Mouse (Mus musculus): ENCODE results near the gene Fos. TPM values are rescaled to one million over a fixed set of nuclear protein-coding genes. Genes with fewer than 3 reads are reported as not detected.

The Fos gene
- polyA plus RNA-seq (2016; fragmentation: Nextera tagmentation; extraction: Ambion mirVana), result 1.2 and 2.2 TPM in 2 replicates

DNA sequence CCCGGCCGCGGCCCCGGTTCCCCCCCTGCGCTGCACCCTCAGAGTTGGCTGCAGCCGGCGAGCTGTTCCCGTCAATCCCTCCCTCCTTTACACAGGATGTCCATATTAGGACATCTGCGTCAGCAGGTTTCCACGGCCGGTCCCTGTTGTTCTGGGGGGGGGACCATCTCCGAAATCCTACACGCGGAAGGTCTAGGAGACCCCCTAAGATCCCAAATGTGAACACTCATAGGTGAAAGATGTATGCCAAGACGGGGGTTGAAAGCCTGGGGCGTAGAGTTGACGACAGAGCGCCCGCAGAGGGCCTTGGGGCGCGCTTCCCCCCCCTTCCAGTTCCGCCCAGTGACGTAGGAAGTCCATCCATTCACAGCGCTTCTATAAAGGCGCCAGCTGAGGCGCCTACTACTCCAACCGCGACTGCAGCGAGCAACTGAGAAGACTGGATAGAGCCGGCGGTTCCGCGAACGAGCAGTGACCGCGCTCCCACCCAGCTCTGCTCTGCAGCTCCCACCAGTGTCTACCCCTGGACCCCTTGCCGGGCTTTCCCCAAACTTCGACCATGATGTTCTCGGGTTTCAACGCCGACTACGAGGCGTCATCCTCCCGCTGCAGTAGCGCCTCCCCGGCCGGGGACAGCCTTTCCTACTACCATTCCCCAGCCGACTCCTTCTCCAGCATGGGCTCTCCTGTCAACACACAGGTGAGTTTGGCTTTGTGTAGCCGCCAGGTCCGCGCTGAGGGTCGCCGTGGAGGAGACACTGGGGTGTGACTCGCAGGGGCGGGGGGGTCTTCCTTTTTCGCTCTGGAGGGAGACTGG lies at the start of gene Fos:
Gene Fos (plus strand): TSS at position 410 of the 817 bp plus-strand sequence.
- peaks cover 28% of the 10 kb centered on the region for H3K27me3 ChIP-seq (replicated peaks)
- H3K9ac ChIP-seq, result peak within 1 kb of the TSS; percentile 57
- H3K9me3 ChIP-seq, result no peaks in the 10 kb centered on the region
- H3K4me2 ChIP-seq (replicated peaks), result peak within 1 kb of the TSS; percentile 96
- H3K4me1 ChIP-seq, result peaks cover 41% of the 10 kb centered on the region
- peak; percentile 89 for ATAC-seq (ENCODE audit: low FRiP score, low read depth)
- H3K4me3 ChIP-seq, result peak within 1 kb of the TSS; percentile 55
- H3K36me3 ChIP-seq, result no peaks in the 10 kb centered on the region
- H3K27ac ChIP-seq, result no peak within 1 kb of the TSS
- under 1% methylated on average over 56 of the region's 56 CpGs for WGBS

DNA sequence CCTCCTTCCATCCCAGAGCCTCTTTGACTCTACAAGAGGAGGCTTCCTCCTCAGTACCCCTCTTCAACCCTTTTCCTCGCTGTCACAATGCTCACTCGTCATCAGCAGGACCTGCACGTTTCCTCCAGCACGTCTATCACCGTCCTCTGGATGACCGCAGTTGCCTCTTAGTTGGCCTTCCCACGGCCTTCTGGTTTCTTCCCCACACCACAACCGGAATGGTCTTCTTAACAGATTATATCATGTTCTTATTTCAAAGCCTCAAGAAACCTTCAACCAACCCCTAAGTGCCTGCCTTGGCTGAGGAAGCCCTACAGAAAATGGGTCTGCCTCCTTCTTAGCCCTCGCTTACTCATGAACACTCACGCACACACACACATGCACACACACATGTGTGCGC lies 48.0 kb upstream of the Fos start:
- H3K27ac ChIP-seq, result no peak overlapping the region
- no peak overlapping the region for H3K4me2 ChIP-seq (replicated peaks)
- H3K27me3 ChIP-seq (replicated peaks), result no peaks in the 10 kb centered on the region
- H3K4me1 ChIP-seq, result no peaks in the 10 kb centered on the region
- H3K4me3 ChIP-seq, result no peak overlapping the region
- WGBS, result 94% methylated on average over 11 of the region's 11 CpGs
- H3K9ac ChIP-seq, result no peak overlapping the region
- H3K36me3 ChIP-seq, result no peaks in the 10 kb centered on the region
- no peak for ATAC-seq (ENCODE audit: low FRiP score, low read depth)
- H3K9me3 ChIP-seq, result no peaks in the 10 kb centered on the region

DNA sequence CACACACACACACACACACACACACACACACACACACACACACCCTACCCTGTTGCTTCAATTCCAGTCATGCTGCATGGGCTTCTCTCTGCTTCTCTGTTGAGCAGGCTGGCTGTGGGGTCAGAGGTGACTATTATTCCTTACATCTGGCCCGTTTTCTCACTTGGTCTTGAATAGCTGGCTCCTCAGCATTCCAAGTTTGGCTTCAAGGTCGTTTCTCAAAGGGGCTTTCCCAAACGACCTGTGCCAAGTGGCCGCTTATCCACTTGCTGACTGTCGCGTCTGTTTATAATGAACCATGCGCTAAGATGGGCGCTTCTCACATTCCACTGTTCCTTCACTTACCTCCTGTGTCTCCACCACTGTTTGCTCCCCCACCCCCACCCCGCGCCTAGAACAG lies 47.6 kb upstream of the Fos start:
- Histone ChIP-seq H3K27ac (no peak overlapping the region), H3K9me3 (no peaks in the 10 kb centered on the region), H3K9ac (no peak overlapping the region), H3K27me3 (replicated peaks) (no peaks in the 10 kb centered on the region), H3K4me2 (replicated peaks) (no peak overlapping the region), H3K36me3 (no peaks in the 10 kb centered on the region), H3K4me1 (no peaks in the 10 kb centered on the region), H3K4me3 (no peak overlapping the region)
- ATAC-seq (ENCODE audit: low FRiP score, low read depth), result no peak
- 55% methylated on average over 10 of the region's 10 CpGs for WGBS

DNA sequence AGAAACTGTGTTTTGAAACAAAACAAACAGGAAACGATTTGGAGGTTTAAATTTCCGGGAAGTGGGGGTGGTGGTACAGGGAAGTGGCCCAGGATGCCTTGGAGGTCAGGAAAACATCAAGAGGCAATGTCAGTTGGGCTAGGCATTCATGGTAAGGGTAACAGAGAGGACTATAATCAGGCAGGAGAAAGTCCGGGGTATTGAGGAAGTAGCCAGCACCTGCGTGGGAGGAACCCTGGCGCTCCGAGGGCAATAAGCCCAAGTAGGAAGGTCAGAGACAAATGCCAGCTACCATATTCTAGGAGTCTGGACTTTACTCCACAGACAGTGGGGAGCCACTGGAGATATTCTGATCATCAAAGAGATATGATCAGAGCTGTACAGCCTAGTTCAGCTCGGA lies 45.9 kb upstream of the Fos start:
- H3K4me3 ChIP-seq, result no peak overlapping the region
- H3K27me3 ChIP-seq (replicated peaks), result no peaks in the 10 kb centered on the region
- no peak overlapping the region for H3K27ac ChIP-seq
- ATAC-seq (ENCODE audit: low FRiP score, low read depth), result no peak
- 83% methylated on average over 7 of the region's 7 CpGs for WGBS
- H3K4me1 ChIP-seq, result no peaks in the 10 kb centered on the region
- H3K36me3 ChIP-seq, result no peaks in the 10 kb centered on the region
- no peak overlapping the region for H3K9ac ChIP-seq
- H3K4me2 ChIP-seq (replicated peaks), result no peak overlapping the region
- no peaks in the 10 kb centered on the region for H3K9me3 ChIP-seq

DNA sequence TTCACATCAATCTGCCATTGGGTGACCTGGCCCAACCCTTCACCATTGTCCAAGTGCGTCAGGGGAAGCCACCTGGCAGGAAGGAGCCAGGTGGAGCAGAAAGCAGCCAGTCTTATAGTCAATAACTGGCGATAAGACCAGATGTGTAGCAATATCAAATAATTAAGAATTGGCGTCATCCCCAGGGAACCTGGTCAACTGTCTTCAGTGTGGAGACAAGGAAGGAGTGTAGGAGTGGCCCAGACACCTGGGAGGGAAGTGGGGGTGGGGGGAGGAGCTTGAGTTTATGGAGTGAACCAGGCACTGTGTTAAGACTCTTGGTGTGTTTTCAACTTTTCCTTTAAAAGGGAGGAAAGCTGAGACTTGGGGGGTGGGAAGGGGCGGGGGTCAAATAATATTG lies 43.7 kb upstream of the Fos start:
- Histone ChIP-seq H3K4me1 (peaks cover 9% of the 10 kb centered on the region), H3K4me3 (no peak overlapping the region), H3K9me3 (no peaks in the 10 kb centered on the region), H3K27ac (no peak overlapping the region), H3K4me2 (replicated peaks) (no peak overlapping the region), H3K27me3 (replicated peaks) (no peaks in the 10 kb centered on the region), H3K36me3 (no peaks in the 10 kb centered on the region), H3K9ac (no peak overlapping the region)
- ATAC-seq (ENCODE audit: low FRiP score, low read depth), result no peak
- 83% methylated on average over 4 of the region's 4 CpGs for WGBS

DNA sequence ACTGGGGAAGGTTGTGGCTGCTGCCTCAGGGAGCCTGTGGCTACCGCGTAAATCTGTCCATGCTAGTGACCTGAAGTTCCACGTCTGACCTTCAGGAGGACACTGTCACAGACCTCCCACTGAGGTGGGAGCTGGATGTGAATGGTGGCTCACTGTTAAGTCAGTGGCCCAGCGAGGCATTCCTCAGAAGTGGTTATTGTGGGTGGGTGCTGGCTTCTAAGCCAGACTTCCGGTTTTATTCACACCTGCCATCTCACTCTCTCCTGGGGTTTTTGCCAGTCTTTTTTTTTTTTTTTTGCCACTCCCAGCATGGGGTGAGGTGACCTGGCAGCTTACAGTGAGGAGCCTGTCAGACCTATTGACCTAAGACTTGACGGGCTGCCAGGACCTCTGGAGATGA lies 43.3 kb upstream of the Fos start:
- Histone ChIP-seq H3K4me1 (peaks cover 9% of the 10 kb centered on the region), H3K36me3 (no peaks in the 10 kb centered on the region), H3K4me2 (replicated peaks) (no peak overlapping the region), H3K9ac (no peak overlapping the region), H3K4me3 (no peak overlapping the region), H3K9me3 (no peaks in the 10 kb centered on the region), H3K27ac (no peak overlapping the region), H3K27me3 (replicated peaks) (no peaks in the 10 kb centered on the region)
- ATAC-seq (ENCODE audit: low FRiP score, low read depth), result no peak
- WGBS, result 40% methylated on average over 6 of the region's 6 CpGs

DNA sequence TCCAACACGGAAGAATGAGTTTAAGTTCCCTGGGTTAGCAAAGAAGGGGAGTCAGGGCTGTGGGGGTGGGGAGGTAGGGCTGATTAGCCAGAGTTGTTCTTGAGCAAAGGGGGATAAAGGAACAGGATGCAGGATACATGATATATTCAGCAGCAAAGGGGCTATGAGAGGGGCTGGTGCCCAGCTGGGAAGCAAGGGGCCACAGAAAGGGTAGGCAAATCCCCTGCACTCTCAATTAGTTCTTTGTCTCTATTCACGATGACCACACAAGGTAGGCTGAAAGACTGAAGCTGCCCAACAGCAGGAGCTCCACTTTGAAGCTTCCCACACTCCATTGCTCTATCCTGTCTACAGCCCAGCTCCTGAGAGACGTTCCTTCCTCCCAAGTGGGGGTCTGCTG lies 39.8 kb upstream of the Fos start:
- no peaks in the 10 kb centered on the region for H3K36me3 ChIP-seq
- H3K27ac ChIP-seq, result no peak overlapping the region
- no peaks in the 10 kb centered on the region for H3K27me3 ChIP-seq (replicated peaks)
- H3K9ac ChIP-seq, result no peak overlapping the region
- H3K4me1 ChIP-seq, result peaks cover 22% of the 10 kb centered on the region
- no peaks in the 10 kb centered on the region for H3K9me3 ChIP-seq
- WGBS, result 12% methylated on average over 3 of the region's 3 CpGs
- no peak for ATAC-seq (ENCODE audit: low FRiP score, low read depth)
- H3K4me3 ChIP-seq, result no peak overlapping the region
- no peak overlapping the region for H3K4me2 ChIP-seq (replicated peaks)

DNA sequence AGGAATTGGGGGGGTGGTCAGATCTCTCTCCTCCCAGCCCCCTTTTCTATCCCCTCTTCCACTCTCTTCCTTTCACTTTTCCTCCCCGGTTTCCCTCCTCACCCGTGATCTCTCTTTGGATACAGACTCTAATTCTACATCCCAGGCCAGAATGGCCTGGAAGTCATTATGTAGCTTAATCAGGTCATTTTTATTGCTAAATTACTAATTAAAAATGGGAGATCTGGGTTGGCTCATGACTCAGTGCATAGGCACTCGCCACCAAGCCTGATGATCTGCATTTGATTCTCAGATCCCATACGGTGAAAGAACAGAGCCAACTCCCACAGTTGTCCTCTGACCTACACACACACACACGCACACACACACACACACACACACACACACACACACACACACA lies 39.2 kb upstream of the Fos start:
- H3K36me3 ChIP-seq, result no peaks in the 10 kb centered on the region
- no peak overlapping the region for H3K9ac ChIP-seq
- 81% methylated on average over 5 of the region's 5 CpGs for WGBS
- H3K27ac ChIP-seq, result no peak overlapping the region
- H3K27me3 ChIP-seq (replicated peaks), result no peaks in the 10 kb centered on the region
- ATAC-seq (ENCODE audit: low FRiP score, low read depth), result no peak
- no peak overlapping the region for H3K4me3 ChIP-seq
- peaks cover 22% of the 10 kb centered on the region for H3K4me1 ChIP-seq
- H3K4me2 ChIP-seq (replicated peaks), result no peak overlapping the region
- H3K9me3 ChIP-seq, result no peaks in the 10 kb centered on the region

DNA sequence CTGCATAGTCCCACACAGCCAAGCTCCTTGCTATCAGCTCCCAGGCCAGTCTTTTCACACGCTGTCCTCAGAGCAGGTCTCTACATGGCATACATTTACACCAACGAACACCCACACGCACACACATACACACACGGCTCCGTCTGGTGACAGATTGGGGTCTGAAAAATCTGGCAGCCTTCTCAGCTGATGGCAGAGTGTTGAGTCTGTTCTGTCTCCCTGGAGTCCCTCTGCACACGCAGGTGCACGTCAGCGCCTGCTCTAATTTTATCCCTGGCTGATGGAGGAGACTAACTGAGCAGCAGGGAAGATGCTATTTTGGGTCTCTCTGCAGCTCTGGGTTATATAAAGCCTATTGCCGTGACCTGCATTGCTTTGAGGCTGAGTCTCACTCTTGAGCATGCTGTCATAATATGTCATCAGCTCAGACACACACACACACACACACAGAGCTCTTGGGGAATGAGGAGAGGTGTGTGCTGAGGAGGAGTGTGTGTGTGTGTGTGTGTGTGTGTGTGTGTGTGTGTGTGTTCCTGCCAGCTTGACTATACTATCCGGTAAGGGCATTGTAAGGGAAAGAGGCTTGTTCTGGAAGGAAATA lies 37.6 kb upstream of the Fos start:
- Histone ChIP-seq H3K4me2 (replicated peaks) (no peak overlapping the region), H3K27ac (no peak overlapping the region), H3K36me3 (no peaks in the 10 kb centered on the region), H3K27me3 (replicated peaks) (no peaks in the 10 kb centered on the region), H3K9ac (no peak overlapping the region), H3K9me3 (no peaks in the 10 kb centered on the region), H3K4me3 (no peak overlapping the region), H3K4me1 (peaks cover 22% of the 10 kb centered on the region)
- no peak for ATAC-seq (ENCODE audit: low FRiP score, low read depth)
- WGBS, result 71% methylated on average over 10 of the region's 10 CpGs

DNA sequence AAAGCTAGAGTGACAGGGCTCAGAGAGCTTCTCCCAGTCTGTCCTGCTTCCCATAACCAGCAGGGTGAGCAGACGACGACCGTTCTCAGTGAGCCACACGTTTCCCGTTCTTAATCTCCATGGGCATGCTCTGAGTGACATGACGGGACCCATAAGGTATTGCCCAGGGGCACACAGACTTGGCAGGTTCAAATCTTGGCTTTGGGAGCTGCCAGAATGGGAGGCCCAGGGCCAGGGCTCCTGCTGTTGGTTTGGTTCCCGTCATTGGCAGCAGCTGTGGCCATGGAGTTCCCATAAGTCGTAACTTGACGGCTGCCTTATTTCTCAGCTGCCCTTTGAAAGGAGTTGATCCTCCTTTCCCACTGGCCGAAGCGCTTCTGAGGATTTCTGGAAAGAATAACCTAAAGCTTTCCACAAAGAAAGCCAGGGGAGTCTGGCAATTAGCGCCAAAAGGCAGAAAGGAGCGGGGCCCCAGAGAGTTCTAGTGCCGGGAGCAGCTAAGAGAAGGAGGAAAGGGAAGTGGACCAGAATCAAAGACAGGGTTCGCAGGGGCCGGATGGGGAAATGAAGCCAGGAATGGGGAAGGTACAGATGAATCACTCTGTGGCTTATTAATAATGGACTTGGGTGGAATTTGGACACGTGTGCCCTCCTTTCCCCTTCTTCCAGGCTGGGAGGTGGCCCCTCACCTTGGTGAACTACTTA lies 36.4 kb upstream of the Fos start:
- peaks cover 22% of the 10 kb centered on the region for H3K4me1 ChIP-seq
- H3K4me2 ChIP-seq (replicated peaks), result no peak overlapping the region
- no peak overlapping the region for H3K4me3 ChIP-seq
- H3K9me3 ChIP-seq, result no peaks in the 10 kb centered on the region
- ATAC-seq (ENCODE audit: low FRiP score, low read depth), result no peak
- no peak overlapping the region for H3K27ac ChIP-seq
- no peaks in the 10 kb centered on the region for H3K27me3 ChIP-seq (replicated peaks)
- H3K9ac ChIP-seq, result no peak overlapping the region
- WGBS, result 46% methylated on average over 17 of the region's 17 CpGs
- no peaks in the 10 kb centered on the region for H3K36me3 ChIP-seq

DNA sequence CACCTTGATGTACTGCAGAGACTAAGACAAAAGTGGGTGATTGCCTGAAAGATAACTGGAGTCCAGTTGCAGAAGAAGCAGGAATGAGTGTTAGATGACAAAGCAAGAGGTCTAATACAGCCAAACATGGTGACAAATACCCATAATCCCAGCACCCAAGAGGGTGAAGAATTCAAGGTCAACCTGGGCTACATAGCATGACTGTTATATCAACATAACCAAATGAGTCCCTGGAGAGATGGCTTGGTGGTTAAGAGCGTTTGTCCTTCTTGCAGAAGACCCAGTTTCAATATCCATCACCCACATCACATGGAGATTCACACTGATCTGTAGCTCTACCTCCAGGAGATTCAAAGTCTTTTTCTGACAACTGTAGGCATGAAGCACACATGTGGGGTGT lies 30.2 kb upstream of the Fos start:
- no peak overlapping the region for H3K4me3 ChIP-seq
- no peaks in the 10 kb centered on the region for H3K36me3 ChIP-seq
- H3K27me3 ChIP-seq (replicated peaks), result no peaks in the 10 kb centered on the region
- no peak for ATAC-seq (ENCODE audit: low FRiP score, low read depth)
- H3K27ac ChIP-seq, result no peak overlapping the region
- H3K4me2 ChIP-seq (replicated peaks), result no peak overlapping the region
- no peaks in the 10 kb centered on the region for H3K4me1 ChIP-seq
- H3K9me3 ChIP-seq, result no peaks in the 10 kb centered on the region
- WGBS, result 91% methylated on average over 1 of the region's 1 CpGs
- H3K9ac ChIP-seq, result no peak overlapping the region

DNA sequence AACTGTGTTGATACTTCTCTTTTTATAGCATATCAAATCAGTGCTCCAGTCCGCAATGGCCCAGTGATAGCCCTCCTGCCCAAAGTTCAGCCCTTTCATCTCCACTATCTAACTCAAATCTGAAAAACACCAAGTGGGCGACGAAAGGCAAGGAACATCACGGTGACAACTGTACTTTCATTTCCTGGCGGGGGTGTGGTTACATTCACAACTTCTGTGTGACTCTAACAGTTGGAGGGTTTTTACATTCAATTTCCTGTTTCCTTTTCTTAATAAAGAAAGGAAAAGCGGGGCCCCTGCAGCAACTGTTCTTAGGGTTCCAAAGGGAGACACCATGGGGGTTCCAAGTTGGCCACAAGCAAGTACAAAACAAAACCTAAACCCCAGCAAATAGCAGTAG lies 29.0 kb upstream of the Fos start:
- H3K27me3 ChIP-seq (replicated peaks), result no peaks in the 10 kb centered on the region
- no peak overlapping the region for H3K4me3 ChIP-seq
- no peak for ATAC-seq (ENCODE audit: low FRiP score, low read depth)
- H3K27ac ChIP-seq, result no peak overlapping the region
- no peak overlapping the region for H3K4me2 ChIP-seq (replicated peaks)
- H3K36me3 ChIP-seq, result no peaks in the 10 kb centered on the region
- H3K9me3 ChIP-seq, result no peaks in the 10 kb centered on the region
- H3K4me1 ChIP-seq, result no peaks in the 10 kb centered on the region
- WGBS, result 70% methylated on average over 6 of the region's 6 CpGs
- H3K9ac ChIP-seq, result no peak overlapping the region
